Mouse (Mus musculus): Measurements from ENCODE around the gene Tmed11. TPM values are rescaled to one million over a fixed set of nuclear protein-coding genes. Genes with fewer than 3 reads are reported as not detected.
A peak's percentile ranks its signal among the peaks of the same experiment; 100 is the strongest.
"Not testable (repeated sequence)": the region's sequence is repeated elsewhere in the genome, so short reads cannot be mapped to it uniquely, and the experiment has no call there.

The Tmed11 gene
- not detected in 2 replicates for polyA plus RNA-seq (2016; fragmentation: Nextera tagmentation; extraction: Ambion mirVana)

GRCm38 (mm10) chr5:108795263-108795662 is at the start of gene Tmed11:
Gene Tmed11, minus strand, starts transcription at chr5:108795363.
- H3K36me3 ChIP-seq (replicated peaks); H3K27ac ChIP-seq; H3K27me3 ChIP-seq (ENCODE audit: poor library complexity, severe bottlenecking); H3K4me3 ChIP-seq; DNase-seq (ENCODE audit: extremely low spot score, low spot score); H3K4me1 ChIP-seq; H3K9me3 ChIP-seq: not testable (repeated sequence)
- 68% methylated on average over 2 of the region's 2 CpGs for WGBS

- WGBS = 71% methylated on average over 1 of the region's 1 CpGs
- Histone ChIP-seq H3K4me1 (no peaks in the 10 kb centered on the region), H3K9me3 (peaks cover 2% of the 10 kb centered on the region; the same call in 1 of the 2 replicates), H3K27me3 (ENCODE audit: poor library complexity, severe bottlenecking) (no peaks in the 10 kb centered on the region), H3K27ac (no peak overlapping the region), H3K4me3 (no peak overlapping the region), H3K36me3 (replicated peaks) (no peaks in the 10 kb centered on the region)
- no peak for DNase-seq (ENCODE audit: extremely low spot score, low spot score)
Observed at GRCm38 (mm10) chr5:108836156-108836555, 41.0 kb upstream of the Tmed11 start.

GRCm38 (mm10) chr5:108823276-108823675 is 28.1 kb upstream of the Tmed11 start:
- H3K9me3 ChIP-seq = no peaks in the 10 kb centered on the region
- no peaks in the 10 kb centered on the region for H3K36me3 ChIP-seq (replicated peaks)
- no peak overlapping the region for H3K4me3 ChIP-seq
- H3K4me1 ChIP-seq = no peaks in the 10 kb centered on the region
- H3K27me3 ChIP-seq (ENCODE audit: poor library complexity, severe bottlenecking) = no peaks in the 10 kb centered on the region
- WGBS = 91% methylated on average over 2 of the region's 2 CpGs
- DNase-seq (ENCODE audit: extremely low spot score, low spot score) = no peak
- no peak overlapping the region for H3K27ac ChIP-seq

- H3K9me3 ChIP-seq; DNase-seq (ENCODE audit: extremely low spot score, low spot score); H3K4me1 ChIP-seq; H3K27me3 ChIP-seq (ENCODE audit: poor library complexity, severe bottlenecking); H3K36me3 ChIP-seq (replicated peaks); H3K27ac ChIP-seq; H3K4me3 ChIP-seq: not testable (repeated sequence)
- WGBS = 72% methylated on average over 2 of the region's 2 CpGs
Observed at GRCm38 (mm10) chr5:108808750-108809149, 13.6 kb upstream of the Tmed11 start, which contains the start of gene Vmn2r8. Gene Vmn2r8, minus strand, starts transcription at chr5:108808850.

GRCm38 (mm10) chr5:108803646-108804045 is 8.5 kb upstream of the Tmed11 start:
- Histone ChIP-seq H3K27me3 (ENCODE audit: poor library complexity, severe bottlenecking) (no peaks in the 10 kb centered on the region), H3K4me1 (no peaks in the 10 kb centered on the region), H3K9me3 (no peaks in the 10 kb centered on the region), H3K27ac (no peak overlapping the region), H3K4me3 (no peak overlapping the region), H3K36me3 (replicated peaks) (no peaks in the 10 kb centered on the region)
- whole genome bisulfite sequencing = 59% methylated on average over 1 of the region's 1 CpGs
- no peak for DNase-seq (ENCODE audit: extremely low spot score, low spot score)

GRCm38 (mm10) chr5:108790385-108790784 is 4.8 kb downstream of the Tmed11 start:
- H3K36me3 ChIP-seq (replicated peaks); H3K27ac ChIP-seq; H3K9me3 ChIP-seq; H3K4me1 ChIP-seq; H3K4me3 ChIP-seq; H3K27me3 ChIP-seq (ENCODE audit: poor library complexity, severe bottlenecking): not testable (repeated sequence)
- peak; percentile 27 for DNase-seq (ENCODE audit: extremely low spot score, low spot score)
- WGBS = 38% methylated on average over 1 of the region's 1 CpGs

GRCm38 (mm10) chr5:108774630-108775306 is 20.4 kb downstream of the Tmed11 start, which contains the start of gene Rnf212:
Gene Rnf212, minus strand, starts transcription at chr5:108774982.
- Histone ChIP-seq H3K4me1 (no peaks in the 10 kb centered on the region), H3K27me3 (ENCODE audit: poor library complexity, severe bottlenecking) (no peaks in the 10 kb centered on the region), H3K27ac (no peak within 1 kb of the TSS), H3K4me3 (no peak within 1 kb of the TSS), H3K36me3 (replicated peaks) (no peaks in the 10 kb centered on the region), H3K9me3 (no peaks in the 10 kb centered on the region)
- no peak for DNase-seq (ENCODE audit: extremely low spot score, low spot score)
- WGBS = 79% methylated on average over 40 of the region's 40 CpGs

- no peaks in the 10 kb centered on the region for H3K9me3 ChIP-seq
Observed at GRCm38 (mm10) chr5:108760002-108760401, 35.2 kb downstream of the Tmed11 start.

GRCm38 (mm10) chr5:108758396-108758795 is 36.8 kb downstream of the Tmed11 start:
- Histone ChIP-seq H3K27me3 (ENCODE audit: poor library complexity, severe bottlenecking) (no peaks in the 10 kb centered on the region), H3K27ac (no peak overlapping the region), H3K36me3 (replicated peaks) (no peaks in the 10 kb centered on the region), H3K4me3 (no peak overlapping the region), H3K9me3 (no peaks in the 10 kb centered on the region), H3K4me1 (no peaks in the 10 kb centered on the region)
- WGBS = 60% methylated on average over 3 of the region's 3 CpGs
- DNase-seq (ENCODE audit: extremely low spot score, low spot score) = no peak

More at GRCm38 (mm10) chr5:108760002-108760401, 35.2 kb downstream of the Tmed11 start:
- H3K27ac ChIP-seq = no peak overlapping the region
- no peaks in the 10 kb centered on the region for H3K27me3 ChIP-seq (ENCODE audit: poor library complexity, severe bottlenecking)
- H3K36me3 ChIP-seq (replicated peaks) = no peaks in the 10 kb centered on the region
- no peak for DNase-seq (ENCODE audit: extremely low spot score, low spot score)
- 88% methylated on average over 2 of the region's 2 CpGs for WGBS
- no peaks in the 10 kb centered on the region for H3K4me1 ChIP-seq
- H3K4me3 ChIP-seq = no peak overlapping the region

GRCm38 (mm10) chr5:108751258-108751657 is 43.9 kb downstream of the Tmed11 start:
- WGBS = 80% methylated on average over 4 of the region's 4 CpGs
- not testable (repeated sequence) for H3K27me3 ChIP-seq (ENCODE audit: poor library complexity, severe bottlenecking); H3K9me3 ChIP-seq; H3K36me3 ChIP-seq (replicated peaks); H3K27ac ChIP-seq; DNase-seq (ENCODE audit: extremely low spot score, low spot score); H3K4me1 ChIP-seq; H3K4me3 ChIP-seq

- no peaks in the 10 kb centered on the region for H3K27me3 ChIP-seq (ENCODE audit: poor library complexity, severe bottlenecking)
- H3K4me1 ChIP-seq = no peaks in the 10 kb centered on the region
- no peak overlapping the region for H3K27ac ChIP-seq
- no peaks in the 10 kb centered on the region for H3K36me3 ChIP-seq (replicated peaks)
- no peaks in the 10 kb centered on the region for H3K9me3 ChIP-seq
- WGBS = 78% methylated on average over 5 of the region's 5 CpGs
- H3K4me3 ChIP-seq = no peak overlapping the region
- no peak for DNase-seq (ENCODE audit: extremely low spot score, low spot score)
Observed at GRCm38 (mm10) chr5:108750328-108751210, 44.6 kb downstream of the Tmed11 start.

GRCm38 (mm10) chr5:108744629-108745028 is 50.5 kb downstream of the Tmed11 start:
- Histone ChIP-seq H3K9me3 (no peaks in the 10 kb centered on the region), H3K27ac (no peak overlapping the region), H3K4me3 (no peak overlapping the region), H3K4me1 (no peaks in the 10 kb centered on the region), H3K36me3 (replicated peaks) (no peaks in the 10 kb centered on the region), H3K27me3 (ENCODE audit: poor library complexity, severe bottlenecking) (no peaks in the 10 kb centered on the region)
- WGBS = 86% methylated on average over 3 of the region's 3 CpGs
- no peak for DNase-seq (ENCODE audit: extremely low spot score, low spot score)

- WGBS = 57% methylated on average over 2 of the region's 2 CpGs
- H3K9me3 ChIP-seq = no peaks in the 10 kb centered on the region
- H3K27ac ChIP-seq = no peak overlapping the region
- no peak for DNase-seq (ENCODE audit: extremely low spot score, low spot score)
- no peaks in the 10 kb centered on the region for H3K4me1 ChIP-seq
- H3K27me3 ChIP-seq (ENCODE audit: poor library complexity, severe bottlenecking) = no peaks in the 10 kb centered on the region
- no peaks in the 10 kb centered on the region for H3K36me3 ChIP-seq (replicated peaks)
- H3K4me3 ChIP-seq = no peak overlapping the region
Observed at GRCm38 (mm10) chr5:108743856-108744255, 51.3 kb downstream of the Tmed11 start.

Measured in forebrain, embryonic 10.5 days (tissue).